Mouse (Mus musculus) myocyte (in vitro differentiated cells): ENCODE measurements around the gene Hsd17b14.

Source experiments
- CEBPB ChIP-seq: IDR thresholded peaks from 2 replicates; pipeline ENCODE4 v1.6.1; 2011; ENCODE audit warnings: mild to moderate bottlenecking, moderate library complexity; ENCODE audit not compliant: poor library complexity, insufficient read depth, severe bottlenecking
- MYOG ChIP-seq, 3 experiments: IDR thresholded peaks; one replicate each; pipeline ENCODE4 v1.6.1; 2011; ENCODE audit warnings: control low read depth in 2 of 3, low read depth in 2 of 3, mild to moderate bottlenecking in 2 of 3; ENCODE audit not compliant: insufficient read length in 2 of 3, control insufficient read depth in 1 of 3, insufficient read depth in 1 of 3
- POLR2A ChIP-seq: IDR thresholded peaks from one replicate; pipeline ENCODE4 v1.6.1; 2011; ENCODE audit warnings: low read depth, mild to moderate bottlenecking, control low read depth, moderate library complexity; ENCODE audit not compliant: insufficient read length
- POLR2AphosphoS2 ChIP-seq: IDR thresholded peaks from one replicate; pipeline ENCODE4 v1.6.1; 2011; ENCODE audit warnings: low read depth, control low read depth; ENCODE audit not compliant: insufficient read length
- TCF3 ChIP-seq: IDR thresholded peaks from one replicate; pipeline ENCODE4 v1.6.1; 2011; ENCODE audit warnings: low read depth, control low read depth; ENCODE audit not compliant: insufficient read length
- USF1 ChIP-seq: IDR thresholded peaks from one replicate; pipeline ENCODE4 v1.6.1; 2011; ENCODE audit warnings: low read depth, mild to moderate bottlenecking, control low read depth, moderate library complexity

- no peak for TF ChIP-seq POLR2A
- no peak for TF ChIP-seq MYOG (IDR thresholded peaks at IDR 0.05; ENCODE audit: control insufficient read depth in 1 of 3, insufficient read depth in 1 of 3, insufficient read length in 2 of 3, low read depth in 2 of 3)
- no peak for TF ChIP-seq USF1
- no peak for TF ChIP-seq TCF3
- no peak for TF ChIP-seq CEBPB
- no peak for TF ChIP-seq POLR2AphosphoS2
These were observed 31.2 kb downstream of the Hsd17b14 start for GRCm38 (mm10) chr7:45585923-45586322.
